Mouse (Mus musculus) C2C12 (cell line): Measurements from ENCODE around the gene Comp.

ENCODE experiments used
- CEBPB ChIP-seq: IDR thresholded peaks from one replicate; pipeline ENCODE4 v1.6.1; 2011; ENCODE audit warnings: low read depth, mild to moderate bottlenecking, control low read depth, moderate library complexity
- CTCF ChIP-seq: IDR thresholded peaks from one replicate; pipeline ENCODE4 v1.5.1; 2011; ENCODE audit not compliant: control insufficient read depth, insufficient read depth, insufficient read length
- FOSL1 ChIP-seq: IDR thresholded peaks from one replicate; pipeline ENCODE4 v1.8.0; 2011; ENCODE audit warnings: mild to moderate bottlenecking, low read length; ENCODE audit not compliant: poor library complexity, insufficient read depth, severe bottlenecking
- MYOD1 ChIP-seq: IDR thresholded peaks from one replicate; pipeline ENCODE4 v1.6.1; 2011; ENCODE audit warnings: low read depth; ENCODE audit not compliant: control insufficient read depth, insufficient read length
- MYOG ChIP-seq: IDR thresholded peaks from one replicate; pipeline ENCODE4 v1.6.1; 2011; ENCODE audit not compliant: control insufficient read depth, insufficient read length; ENCODE audit errors: extremely low read depth
- USF1 ChIP-seq: IDR thresholded peaks from one replicate; pipeline ENCODE4 v1.6.1; 2011; ENCODE audit warnings: low read depth, mild to moderate bottlenecking, control low read depth, moderate library complexity

GRCm38 (mm10) chr8:70352000-70352384 lies 21.4 kb upstream of the Comp start:
- no peak for TF ChIP-seq MYOD1
- no peak for TF ChIP-seq CTCF
- no peak for TF ChIP-seq MYOG
- no peak for TF ChIP-seq FOSL1
- TF ChIP-seq USF1 = no peak
- TF ChIP-seq CEBPB = no peak
